Mouse (Mus musculus): ENCODE measurements around the gene Cd37. TPM values are rescaled to one million over a fixed set of nuclear protein-coding genes. Genes with fewer than 3 reads are reported as not detected.
A peak's percentile ranks its signal among the peaks of the same experiment; 100 is the strongest.

Gene Cd37
- polyA plus RNA-seq (2012; rRNA removed) (4.9 and 6.0 TPM in 2 replicates), polyA plus RNA-seq (2014; fragmentation: Nextera tagmentation; extraction: Ambion mirVana) (2.6 and 3.7 TPM in 2 replicates)

DNA sequence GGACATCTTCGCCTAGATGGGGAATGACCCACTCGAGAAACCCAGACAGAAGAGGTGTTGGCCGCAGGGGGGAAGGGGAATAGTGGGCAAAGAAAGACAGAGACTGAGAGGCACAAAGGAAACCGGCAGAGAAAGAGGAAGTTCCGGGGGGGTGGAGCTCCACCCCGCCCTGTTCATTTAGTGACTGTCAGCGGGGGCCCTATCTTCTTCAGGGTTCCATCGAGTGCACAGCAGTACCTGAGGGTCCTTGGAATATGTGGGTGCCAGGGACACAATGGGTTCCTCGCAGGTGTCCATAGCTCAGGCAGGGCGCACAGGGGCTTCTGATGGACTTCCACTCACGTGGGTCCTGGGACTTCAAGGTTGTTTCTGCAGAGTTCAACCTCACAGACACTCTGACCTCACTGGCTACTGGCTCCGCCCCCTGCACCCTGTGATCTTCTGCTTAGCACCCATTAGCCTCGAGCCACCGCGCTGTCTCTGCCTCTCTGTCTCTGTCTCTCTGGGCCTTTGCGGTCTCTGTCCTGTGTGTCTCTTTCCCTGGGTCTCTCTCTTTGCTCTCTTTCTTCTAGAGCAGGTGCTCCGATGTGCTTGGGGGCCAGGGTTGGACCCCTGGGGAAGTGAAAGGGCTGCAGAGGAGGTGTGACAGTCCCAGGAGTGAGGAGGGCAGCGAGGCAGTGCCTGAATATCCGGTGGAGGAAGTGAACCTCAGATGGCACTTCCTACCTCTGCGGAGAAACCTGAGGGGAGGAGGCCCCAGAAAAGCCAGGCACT is at the start of gene Cd37:
Gene Cd37, minus strand, starts transcription at position 393 of the 774 bp plus-strand sequence.
- Histone ChIP-seq H3K27ac (replicated peaks; ENCODE audit: low read depth, low read length) (no peak within 1 kb of the TSS), H3K4me1 (ENCODE audit: control insufficient read depth, insufficient read depth, low read length) (peaks cover 24% of the 10 kb centered on the region), H3K9me3 (ENCODE audit: control insufficient read depth, low read length) (no peaks in the 10 kb centered on the region), H3K27me3 (ENCODE audit: control insufficient read depth, insufficient read depth, low read length) (no peaks in the 10 kb centered on the region), H3K4me2 (replicated peaks; ENCODE audit: low read depth, low read length, severe bottlenecking) (no peak within 1 kb of the TSS), H3K9ac (ENCODE audit: low read depth, low read length, severe bottlenecking) (no peak within 1 kb of the TSS), H3K36me3 (ENCODE audit: control insufficient read depth, insufficient read depth, low read length) (peaks cover 3% of the 10 kb centered on the region), H3K4me3 (replicated peaks; ENCODE audit: low read length) (no peak within 1 kb of the TSS)
- TF ChIP-seq POLR2A (IDR thresholded peaks at IDR 0.05; ENCODE audit: borderline replicate concordance, extremely low read depth, insufficient read depth, insufficient read length): no peak
- DNase-seq (ENCODE audit: low spot score) (no peak), ATAC-seq (ENCODE audit: low FRiP score, low read depth) (no peak)
- WGBS: 44% methylated on average over 20 of the region's 20 CpGs

DNA sequence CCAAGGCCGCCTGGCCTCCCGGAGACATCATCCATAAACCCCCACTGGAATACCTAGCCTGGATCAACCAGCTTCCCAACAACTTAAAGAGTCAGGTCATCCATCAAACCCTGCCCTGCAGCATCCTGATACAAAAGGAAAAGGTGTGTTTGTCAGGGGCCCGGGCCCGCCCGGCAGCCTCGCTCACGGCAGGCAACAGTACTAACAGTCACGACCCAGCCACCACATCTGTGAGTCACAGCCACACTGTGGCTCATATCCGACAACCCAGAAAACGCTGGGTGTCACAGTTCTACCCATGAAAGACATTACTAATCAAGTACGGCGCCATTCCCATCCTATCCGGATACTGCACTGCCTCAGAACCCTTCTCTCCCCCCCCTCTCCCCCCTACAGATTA is 47.6 kb upstream of the Cd37 start:
- Histone ChIP-seq H3K4me1 (ENCODE audit: control insufficient read depth, insufficient read depth, low read length) (no peaks in the 10 kb centered on the region), H3K9me3 (ENCODE audit: control insufficient read depth, low read length) (no peaks in the 10 kb centered on the region), H3K36me3 (ENCODE audit: control insufficient read depth, insufficient read depth, low read length) (no peaks in the 10 kb centered on the region), H3K9ac (ENCODE audit: low read depth, low read length, severe bottlenecking) (no peak overlapping the region), H3K27me3 (ENCODE audit: control insufficient read depth, insufficient read depth, low read length) (no peaks in the 10 kb centered on the region), H3K4me3 (replicated peaks; ENCODE audit: low read length) (no peak overlapping the region), H3K4me2 (replicated peaks; ENCODE audit: low read depth, low read length, severe bottlenecking) (no peak overlapping the region), H3K27ac (replicated peaks; ENCODE audit: low read depth, low read length) (no peak overlapping the region)
- 77% methylated on average over 13 of the region's 13 CpGs for WGBS
- no peak for TF ChIP-seq POLR2A (IDR thresholded peaks at IDR 0.05; ENCODE audit: borderline replicate concordance, extremely low read depth, insufficient read depth, insufficient read length)
- DNase-seq (ENCODE audit: low spot score): no peak
- no peak for ATAC-seq (ENCODE audit: low FRiP score, low read depth)

DNA sequence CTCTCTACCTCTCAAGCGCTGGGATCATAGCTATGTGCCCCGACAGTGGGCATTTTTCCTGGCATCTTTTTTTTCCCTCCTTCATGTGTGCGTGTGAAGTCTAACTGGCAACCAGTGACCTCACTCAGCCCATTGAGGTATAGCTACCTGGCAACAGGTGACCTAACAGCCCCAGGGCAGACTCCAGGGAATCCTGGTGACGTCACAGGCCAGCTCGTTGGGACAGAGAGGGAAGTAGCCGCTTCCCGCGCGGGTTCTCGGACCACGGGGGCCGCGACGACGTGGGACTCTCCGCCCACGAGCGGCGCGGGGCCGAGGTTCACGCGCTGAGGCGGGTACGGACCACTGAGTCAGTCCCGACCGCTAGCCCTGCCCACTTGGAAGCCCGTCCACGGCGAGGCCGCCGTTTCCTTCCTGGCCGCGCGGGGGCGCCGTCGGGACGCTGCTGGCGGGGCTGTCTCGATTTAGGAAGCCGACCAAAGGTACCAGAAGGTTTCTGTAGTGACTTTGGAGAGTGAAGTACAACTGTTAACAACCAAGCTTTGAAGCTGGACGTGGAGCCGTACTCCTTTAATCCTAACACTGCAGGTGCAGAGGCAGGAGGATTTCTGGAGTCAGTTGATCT is 38.3 kb upstream of the Cd37 start, which contains the start of gene Slc6a21:
Gene Slc6a21, plus strand, starts transcription at position 378 of the 625 bp plus-strand sequence.
- H3K4me2 ChIP-seq (replicated peaks; ENCODE audit: low read depth, low read length, severe bottlenecking): peak within 1 kb of the TSS; percentile 58
- H3K27ac ChIP-seq (replicated peaks; ENCODE audit: low read depth, low read length): no peak within 1 kb of the TSS
- DNase-seq (ENCODE audit: low spot score) (peak; percentile 10), ATAC-seq (ENCODE audit: low FRiP score, low read depth) (no peak)
- 6% methylated on average over 43 of the region's 44 CpGs for WGBS
- H3K27me3 ChIP-seq (ENCODE audit: control insufficient read depth, insufficient read depth, low read length): 0 out of 2 replicates have a peak, but pooled peaks cover 8% of the 10 kb centered on the region
- peak within 1 kb of the TSS; percentile 44; the same call in 1 of the 2 replicates for H3K9ac ChIP-seq (ENCODE audit: low read depth, low read length, severe bottlenecking)
- no peaks in the 10 kb centered on the region for H3K9me3 ChIP-seq (ENCODE audit: control insufficient read depth, low read length)
- H3K36me3 ChIP-seq (ENCODE audit: control insufficient read depth, insufficient read depth, low read length): no peaks in the 10 kb centered on the region
- no peak for TF ChIP-seq POLR2A (IDR thresholded peaks at IDR 0.05; ENCODE audit: borderline replicate concordance, extremely low read depth, insufficient read depth, insufficient read length)
- peak within 1 kb of the TSS; percentile 30 for H3K4me3 ChIP-seq (replicated peaks; ENCODE audit: low read length)
- H3K4me1 ChIP-seq (ENCODE audit: control insufficient read depth, insufficient read depth, low read length): no peaks in the 10 kb centered on the region

DNA sequence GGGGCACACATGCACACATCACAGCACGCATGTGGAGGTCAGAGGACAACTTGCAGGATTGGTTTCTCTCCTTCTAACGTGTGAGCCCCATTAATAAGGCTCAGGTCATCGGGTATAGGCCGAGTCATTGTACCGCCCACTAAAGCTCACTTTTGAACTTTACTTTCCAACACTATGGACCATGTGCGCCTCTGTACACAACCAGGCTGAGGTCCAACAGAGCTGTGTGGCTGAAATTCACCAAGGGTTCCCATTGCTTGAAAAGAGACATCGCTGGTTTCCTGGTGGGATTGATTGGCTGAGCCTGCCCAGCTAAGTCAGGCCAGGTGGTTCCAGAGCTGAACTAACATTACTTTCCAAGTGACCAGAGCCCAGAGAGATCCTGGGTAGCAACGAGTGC is 34.8 kb upstream of the Cd37 start:
- DNase-seq (ENCODE audit: low spot score) (no peak), ATAC-seq (ENCODE audit: low FRiP score, low read depth) (no peak)
- Histone ChIP-seq H3K4me3 (replicated peaks; ENCODE audit: low read length) (no peak overlapping the region), H3K27ac (replicated peaks; ENCODE audit: low read depth, low read length) (no peak overlapping the region), H3K4me2 (replicated peaks; ENCODE audit: low read depth, low read length, severe bottlenecking) (no peak overlapping the region), H3K36me3 (ENCODE audit: control insufficient read depth, insufficient read depth, low read length) (no peaks in the 10 kb centered on the region), H3K9me3 (ENCODE audit: control insufficient read depth, low read length) (no peaks in the 10 kb centered on the region), H3K27me3 (ENCODE audit: control insufficient read depth, insufficient read depth, low read length) (0 out of 2 replicates have a peak, but pooled peaks cover 8% of the 10 kb centered on the region), H3K9ac (ENCODE audit: low read depth, low read length, severe bottlenecking) (no peak overlapping the region), H3K4me1 (ENCODE audit: control insufficient read depth, insufficient read depth, low read length) (no peaks in the 10 kb centered on the region)
- WGBS: 91% methylated on average over 8 of the region's 8 CpGs
- TF ChIP-seq POLR2A (IDR thresholded peaks at IDR 0.05; ENCODE audit: borderline replicate concordance, extremely low read depth, insufficient read depth, insufficient read length): no peak

DNA sequence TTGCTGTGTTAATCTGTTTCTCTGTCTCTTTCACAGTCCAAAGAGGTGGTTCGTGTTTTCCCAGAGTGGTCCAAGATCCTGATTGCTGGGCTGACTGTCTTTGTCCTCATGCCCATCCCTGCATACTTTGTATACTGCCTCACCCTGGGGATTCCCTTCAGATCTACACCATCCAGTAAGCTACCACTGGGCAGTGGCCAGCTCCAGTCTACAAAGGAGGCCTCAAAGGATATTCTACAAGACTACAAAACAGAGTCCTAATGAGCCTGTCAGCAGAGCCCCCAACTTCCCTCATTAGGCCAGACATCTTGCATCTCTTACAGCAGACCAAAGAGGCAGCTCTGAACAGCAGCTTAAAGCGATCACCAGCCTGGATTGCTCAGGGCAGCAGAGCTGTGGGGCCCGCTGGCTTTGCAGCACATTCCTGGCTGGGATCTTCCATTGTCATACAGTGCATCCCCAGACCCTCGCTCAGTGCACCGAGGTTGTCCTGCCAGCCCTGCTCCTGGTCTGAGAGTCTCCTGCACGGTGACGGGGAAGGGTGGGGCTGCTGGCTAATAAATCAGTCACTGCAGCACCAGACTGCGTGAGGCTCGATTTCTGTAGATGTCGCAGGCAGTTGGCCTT is 34.0 kb upstream of the Cd37 start:
- ATAC-seq (ENCODE audit: low FRiP score, low read depth): no peak

More for the DNA sequence above, 34.0 kb upstream of the Cd37 start:
- H3K27me3 ChIP-seq (ENCODE audit: control insufficient read depth, insufficient read depth, low read length): 0 out of 2 replicates have a peak, but pooled peaks cover 8% of the 10 kb centered on the region
- no peaks in the 10 kb centered on the region for H3K36me3 ChIP-seq (ENCODE audit: control insufficient read depth, insufficient read depth, low read length)
- WGBS: 29% methylated on average over 10 of the region's 10 CpGs
- H3K4me1 ChIP-seq (ENCODE audit: control insufficient read depth, insufficient read depth, low read length): no peaks in the 10 kb centered on the region
- H3K4me3 ChIP-seq (replicated peaks; ENCODE audit: low read length): no peak overlapping the region
- H3K27ac ChIP-seq (replicated peaks; ENCODE audit: low read depth, low read length): no peak overlapping the region
- no peaks in the 10 kb centered on the region for H3K9me3 ChIP-seq (ENCODE audit: control insufficient read depth, low read length)
- no peak overlapping the region for H3K9ac ChIP-seq (ENCODE audit: low read depth, low read length, severe bottlenecking)
- no peak overlapping the region for H3K4me2 ChIP-seq (replicated peaks; ENCODE audit: low read depth, low read length, severe bottlenecking)
- DNase-seq (ENCODE audit: low spot score): no peak
- TF ChIP-seq POLR2A (IDR thresholded peaks at IDR 0.05; ENCODE audit: borderline replicate concordance, extremely low read depth, insufficient read depth, insufficient read length): no peak

All from limb, embryonic 14.5 days (tissue).